Mouse (Mus musculus): ENCODE measurements around the gene Hspbap1. TPM values are rescaled to one million over a fixed set of nuclear protein-coding genes. Genes with fewer than 3 reads are reported as not detected.

Gene Hspbap1
- total and polyA plus RNA-seq, 3 experiments: 13.6 to 15.9 (median 15.3) TPM

- no peaks in the 10 kb centered on the region for H3K27me3 ChIP-seq (replicated peaks)
- H3K79me2 ChIP-seq (replicated peaks; ENCODE audit: control insufficient read depth, extremely low read depth, insufficient read depth, poor library complexity, severe bottlenecking): no peaks in the 10 kb centered on the region
- DNase-seq (ENCODE audit: extremely low read depth): no peak
- peaks cover 2 to 22% of the 10 kb centered on the region in 2 experiments; a peak in 3 of 4 replicates for H3K4me1 ChIP-seq (ENCODE audit: control insufficient read depth in 1 of 2, insufficient read depth in 2 of 2)
- no peak overlapping the region for H3K27ac ChIP-seq (ENCODE audit: insufficient read depth, low read depth)
- no peak overlapping the region for H3K9ac ChIP-seq (ENCODE audit: insufficient read depth, low read depth)
- no peak overlapping the region for H3K4me2 ChIP-seq (ENCODE audit: insufficient read depth, low read depth, poor library complexity, severe bottlenecking)
- in situ Hi-C loops (cut with MboI; ENCODE audit: low pct_ligation_motif_present, low pct_unique_long_range_greater_than_20kb, low sequenced_read_pairs): loop anchor here (5.0 kb wide), 1 partner anchor 41 kb away; no protein-coding TSS in a partner anchor
- no peaks in the 10 kb centered on the region for H3K9me3 ChIP-seq (replicated peaks; ENCODE audit: low read length)
- no peak overlapping the region for H3K4me3 ChIP-seq (replicated peaks in 1 of 3; ENCODE audit: low read depth in 2 of 3, low read length in 2 of 3, poor library complexity in 1 of 3)
- dilution Hi-C loops (cut with MboI; ENCODE audit: extremely low pct_ligation_motif_present, extremely low pct_unique_long_range_greater_than_20kb, low sequenced_read_pairs): no loop called here
- peaks cover 0 to 23% of the 10 kb centered on the region in 2 experiments for H3K36me3 ChIP-seq (replicated peaks in 1 of 2; ENCODE audit: control insufficient read depth in 1 of 2, insufficient read depth in 1 of 2, low read length in 1 of 2)
- no peak for TF ChIP-seq CHD1 (IDR thresholded peaks at IDR 0.05; ENCODE audit: low read depth, low read length)
- no peak for TF ChIP-seq E2F4 (IDR thresholded peaks at IDR 0.05; ENCODE audit: insufficient replicate concordance, low read depth, low read length)
- TF ChIP-seq IRF4 (IDR thresholded peaks at IDR 0.05; ENCODE audit: low read depth, low read length): no peak
- TF ChIP-seq PAX5 (IDR thresholded peaks at IDR 0.05; ENCODE audit: low read length): no peak
- TF ChIP-seq ZKSCAN1 (IDR thresholded peaks at IDR 0.05; ENCODE audit: borderline replicate concordance, low read depth, low read length): no peak
- TF ChIP-seq POLR2AphosphoS2 (IDR thresholded peaks at IDR 0.05; ENCODE audit: low read depth, low read length): no peak
- TF ChIP-seq NELFE (IDR thresholded peaks at IDR 0.05; ENCODE audit: low read depth, low read length): no peak
Measured at GRCm38 (mm10) chr16:35776737-35777136, 6.6 kb downstream of the Hspbap1 start.

- no peaks in the 10 kb centered on the region for H3K9me3 ChIP-seq (replicated peaks; ENCODE audit: low read length)
- dilution Hi-C loops (cut with MboI; ENCODE audit: extremely low pct_ligation_motif_present, extremely low pct_unique_long_range_greater_than_20kb, low sequenced_read_pairs): no loop called here
- peaks cover 2 to 16% of the 10 kb centered on the region in 2 experiments; a peak in 3 of 4 replicates for H3K4me1 ChIP-seq (ENCODE audit: control insufficient read depth in 1 of 2, insufficient read depth in 2 of 2)
- DNase-seq (ENCODE audit: extremely low read depth): no peak
- no peak overlapping the region for H3K9ac ChIP-seq (ENCODE audit: insufficient read depth, low read depth)
- peaks cover 0 to 18% of the 10 kb centered on the region in 2 experiments for H3K36me3 ChIP-seq (replicated peaks in 1 of 2; ENCODE audit: control insufficient read depth in 1 of 2, insufficient read depth in 1 of 2, low read length in 1 of 2)
- no peaks in the 10 kb centered on the region for H3K27me3 ChIP-seq (replicated peaks)
- H3K79me2 ChIP-seq (replicated peaks; ENCODE audit: control insufficient read depth, extremely low read depth, insufficient read depth, poor library complexity, severe bottlenecking): no peaks in the 10 kb centered on the region
- no peak overlapping the region for H3K4me2 ChIP-seq (ENCODE audit: insufficient read depth, low read depth, poor library complexity, severe bottlenecking)
- no peak overlapping the region for H3K27ac ChIP-seq (ENCODE audit: insufficient read depth, low read depth)
- in situ Hi-C loops (cut with MboI; ENCODE audit: low pct_ligation_motif_present, low pct_unique_long_range_greater_than_20kb, low sequenced_read_pairs): loop anchor here (5.0 kb wide), 1 partner anchor 40 kb away; no protein-coding TSS in a partner anchor
- H3K4me3 ChIP-seq (replicated peaks in 1 of 3; ENCODE audit: low read depth in 2 of 3, low read length in 2 of 3, poor library complexity in 1 of 3): no peak overlapping the region
- TF ChIP-seq MXI1 (IDR thresholded peaks at IDR 0.05; ENCODE audit: low read depth, low read length) (no peak), TBP (conservative IDR thresholded peaks at IDR 0.05; ENCODE audit: low read depth, low read length) (no peak), CHD1 (IDR thresholded peaks at IDR 0.05; ENCODE audit: low read depth, low read length) (no peak), RCOR1 (conservative IDR thresholded peaks at IDR 0.05; ENCODE audit: low read depth, low read length) (no peak), ZNF384 (IDR thresholded peaks at IDR 0.05; ENCODE audit: low read depth, low read length) (no peak), SIN3A (IDR thresholded peaks at IDR 0.05; ENCODE audit: low read length) (no peak), NELFE (IDR thresholded peaks at IDR 0.05; ENCODE audit: low read depth, low read length) (no peak), MAX (IDR thresholded peaks at IDR 0.05; ENCODE audit: low read length) (no peak), POLR2AphosphoS2 (IDR thresholded peaks at IDR 0.05; ENCODE audit: low read depth, low read length) (no peak), MYC (IDR thresholded peaks at IDR 0.05; ENCODE audit: low read depth, low read length) (no peak), SMC3 (IDR thresholded peaks at IDR 0.05; ENCODE audit: low read depth, low read length) (no peak), CTCF (conservative IDR thresholded peaks at IDR 0.05 in 1 of 2, IDR thresholded peaks at IDR 0.05 in 1 of 2; ENCODE audit: low read depth in 2 of 2, low read length in 2 of 2) (no peak), HCFC1 (IDR thresholded peaks at IDR 0.05; ENCODE audit: low read depth, low read length) (no peak), TCF12 (IDR thresholded peaks at IDR 0.05; ENCODE audit: low read depth, low read length) (no peak), PAX5 (IDR thresholded peaks at IDR 0.05; ENCODE audit: low read length) (no peak), UBTF (IDR thresholded peaks at IDR 0.05; ENCODE audit: low read depth, low read length) (no peak)
Measured at GRCm38 (mm10) chr16:35777768-35778167, 7.6 kb downstream of the Hspbap1 start.

Data from CH12.LX (cell line).